19 mouse cellular contexts compared by ENCODE assay signal in genomic region chr3:102337881-102338280, GRCm38 (mm10).
DNase-seq lines count a peak whose midpoint lies in the region; ATAC-seq and TF ChIP-seq lines count a peak whose summit lies in the region.
"Had no signal": no experiment of that assay in that cellular context is flagged by ENCODE, and none has a peak within 500 bp of the region (broad histone marks: within the 10 kb centered on the region; RNA-seq: fewer than 3 reads in every experiment).

No protein-coding gene starts in this region.

- no peak overlapping the region for H3K4me2 ChIP-seq in lung, embryonic 16.5 days (ENCODE audit: low read depth, low read length)
- H3K4me2 ChIP-seq in stomach, embryonic 16.5 days (ENCODE audit: low read depth, low read length) = no peak overlapping the region
- no peak overlapping the region for H3K4me2 ChIP-seq in hindbrain, embryonic 13.5 days
- H3K4me2 ChIP-seq: hindbrain, embryonic 14.5 days; midbrain, embryonic 12.5 days; neural tube, embryonic 15.5 days had no signal

- no peak for TF ChIP-seq CTCF in C2C12 (IDR thresholded peaks at IDR 0.05; ENCODE audit: control insufficient read depth, insufficient read depth, insufficient read length)

- H3K79me2 ChIP-seq in C2C12 (ENCODE audit: control insufficient read depth, insufficient read depth) = no peaks in the 10 kb centered on the region

- H3K27ac ChIP-seq in lung, embryonic 16.5 days (ENCODE audit: low read length) = no peak overlapping the region
- no peak overlapping the region for H3K27ac ChIP-seq in stomach, embryonic 16.5 days (ENCODE audit: low read length)
- H3K27ac ChIP-seq in hindbrain, embryonic 13.5 days = no peak overlapping the region
- H3K27ac ChIP-seq: hindbrain, embryonic 14.5 days; midbrain, embryonic 12.5 days; neural tube, embryonic 15.5 days had no signal

- ATAC-seq in lung, embryonic 16.5 days (ENCODE audit: low read depth) = peak; percentile 49; the same call in 1 of the 2 replicates
- ATAC-seq in stomach, embryonic 16.5 days (ENCODE audit: insufficient read depth, low FRiP score) = peak; percentile 30; the same call in 1 of the 2 replicates
- ATAC-seq in hindbrain, embryonic 13.5 days (ENCODE audit: low FRiP score) = no peak
- ATAC-seq: CD4-positive, CD25-positive, alpha-beta regulatory T cell, adult 4 months; intestine, embryonic 16.5 days had no signal

- no peaks in the 10 kb centered on the region for H3K79me3 ChIP-seq in C2C12 (ENCODE audit: low read depth)

- WGBS in lung, embryonic 16.5 days = 40% methylated on average over 8 of the region's 8 CpGs
- WGBS in stomach, embryonic 16.5 days = 65% methylated on average over 8 of the region's 8 CpGs
- WGBS in hindbrain, embryonic 13.5 days = 74% methylated on average over 8 of the region's 8 CpGs

- peaks cover 5% of the 10 kb centered on the region; the same call in 1 of the 2 replicates for H3K4me1 ChIP-seq in lung, embryonic 16.5 days (replicated peaks; ENCODE audit: control insufficient read depth, insufficient read depth, low read length)
- H3K4me1 ChIP-seq in stomach, embryonic 16.5 days (ENCODE audit: control insufficient read depth, insufficient read depth, low read length) = no peaks in the 10 kb centered on the region
- H3K4me1 ChIP-seq in hindbrain, embryonic 13.5 days (replicated peaks) = no peaks in the 10 kb centered on the region
- H3K4me1 ChIP-seq: midbrain, embryonic 12.5 days; neural tube, embryonic 15.5 days had no signal

- no peaks in the 10 kb centered on the region for H3K36me3 ChIP-seq in lung, embryonic 16.5 days (ENCODE audit: control insufficient read depth, insufficient read depth, low read length)
- no peaks in the 10 kb centered on the region for H3K36me3 ChIP-seq in C2C12 (ENCODE audit: control insufficient read depth, insufficient read depth)
- H3K36me3 ChIP-seq in stomach, embryonic 16.5 days (ENCODE audit: control insufficient read depth, insufficient read depth, low read length) = no peaks in the 10 kb centered on the region
- no peaks in the 10 kb centered on the region for H3K36me3 ChIP-seq in hindbrain, embryonic 13.5 days
- H3K36me3 ChIP-seq: G1E; midbrain, embryonic 12.5 days; neural tube, embryonic 15.5 days had no signal

- no peak overlapping the region for H3K4me3 ChIP-seq in lung, embryonic 16.5 days (ENCODE audit: low read length)
- no peak overlapping the region for H3K4me3 ChIP-seq in C2C12 (ENCODE audit: insufficient read depth, poor library complexity, severe bottlenecking)
- H3K4me3 ChIP-seq in stomach, embryonic 16.5 days (replicated peaks; ENCODE audit: low read length) = no peak overlapping the region
- H3K4me3 ChIP-seq in hindbrain, embryonic 13.5 days = no peak overlapping the region
- H3K4me3 ChIP-seq: midbrain, embryonic 12.5 days; neural tube, embryonic 15.5 days had no signal

- DNase-seq in lung, postnatal 14 days = no peak
- peak; percentile 50 for DNase-seq in brain, adult 2 months (ENCODE audit: low read depth, low spot score)
- DNase-seq in testis, postnatal 14 days (ENCODE audit: low spot score) = no peak
- DNase-seq: adrenal gland, postnatal 10 days; cerebellum, adult 2 months; gastrocnemius, postnatal 10 days; heart, postnatal 10 days; kidney, postnatal 14 days; retina, postnatal 1 day had no signal

- no peaks in the 10 kb centered on the region for H3K9me3 ChIP-seq in lung, embryonic 16.5 days (ENCODE audit: control insufficient read depth, low read length)
- no peaks in the 10 kb centered on the region for H3K9me3 ChIP-seq in stomach, embryonic 16.5 days (replicated peaks; ENCODE audit: control insufficient read depth, low read length)
- no peaks in the 10 kb centered on the region for H3K9me3 ChIP-seq in hindbrain, embryonic 13.5 days
- H3K9me3 ChIP-seq: G1E; midbrain, embryonic 12.5 days; neural tube, embryonic 15.5 days had no signal

- no peak overlapping the region for H3ac ChIP-seq in C2C12 (ENCODE audit: control insufficient read depth, insufficient read length, low read depth)

- H3K27me3 ChIP-seq in lung, embryonic 16.5 days (ENCODE audit: control insufficient read depth, insufficient read depth, low read depth, low read length) = no peaks in the 10 kb centered on the region
- no peaks in the 10 kb centered on the region for H3K27me3 ChIP-seq in C2C12 (ENCODE audit: control insufficient read depth, insufficient read depth, insufficient read length)
- no peaks in the 10 kb centered on the region for H3K27me3 ChIP-seq in stomach, embryonic 16.5 days (ENCODE audit: control insufficient read depth, insufficient read depth, low read length)
- H3K27me3 ChIP-seq in hindbrain, embryonic 13.5 days = peaks cover 60% of the 10 kb centered on the region

- H3K9ac ChIP-seq in lung, embryonic 16.5 days (ENCODE audit: low read length) = no peak overlapping the region
- no peak overlapping the region for H3K9ac ChIP-seq in stomach, embryonic 16.5 days (ENCODE audit: low read length)
- no peak overlapping the region for H3K9ac ChIP-seq in hindbrain, embryonic 13.5 days
- H3K9ac ChIP-seq: hindbrain, embryonic 14.5 days; midbrain, embryonic 12.5 days; neural tube, embryonic 15.5 days had no signal

TF ChIP-seq in C2C12, 6 proteins besides CTCF, POLR2A, EP300 and RAD21:
- TF ChIP-seq FOSL1 (IDR thresholded peaks at IDR 0.05; ENCODE audit: insufficient read depth, low read length, poor library complexity, severe bottlenecking) = peak; percentile 91
- TF ChIP-seq MYOD1 (IDR thresholded peaks at IDR 0.05; ENCODE audit: control insufficient read depth, insufficient read length, low read depth) = no peak
- TF ChIP-seq MAX (IDR thresholded peaks at IDR 0.05) = peak; percentile 76
- TF ChIP-seq CEBPB (IDR thresholded peaks at IDR 0.05; ENCODE audit: low read depth) = no peak
- TF ChIP-seq MYOG (IDR thresholded peaks at IDR 0.05; ENCODE audit: control insufficient read depth, extremely low read depth, insufficient read length) = no peak
- peak; percentile 44 for TF ChIP-seq USF1 (IDR thresholded peaks at IDR 0.05; ENCODE audit: low read depth)
